In genomic region chr8:114205221-114205901, GRCm38 (mm10) we compare ENCODE assay signal across 8 mouse cellular contexts. TPM values are rescaled to one million over a fixed set of nuclear protein-coding genes. Genes with fewer than 3 reads are reported as not detected.
DNase-seq lines count a peak whose midpoint lies in the region; ATAC-seq and TF ChIP-seq lines count a peak whose summit lies in the region.

Vat1l (plus strand) TSS chr8:114205612.

- H3K36me3 ChIP-seq in lung, embryonic 15.5 days = no peaks in the 10 kb centered on the region
- H3K36me3 ChIP-seq in midbrain, postnatal 0 days (ENCODE audit: insufficient read depth, low read length) = no peaks in the 10 kb centered on the region
- no peaks in the 10 kb centered on the region for H3K36me3 ChIP-seq in kidney, adult 2 months (ENCODE audit: control insufficient read depth, insufficient read depth, low read length)

- H3K27me3 ChIP-seq in lung, embryonic 15.5 days = peaks cover 46% of the 10 kb centered on the region
- 0 out of 2 replicates have a peak, but pooled peaks cover 3% of the 10 kb centered on the region for H3K27me3 ChIP-seq in midbrain, postnatal 0 days (ENCODE audit: insufficient read depth, low read length)
- no peaks in the 10 kb centered on the region for H3K27me3 ChIP-seq in kidney, adult 2 months (replicated peaks; ENCODE audit: control insufficient read depth, insufficient read depth, low read length)

- WGBS in lung, embryonic 15.5 days = under 1% methylated on average over 39 of the region's 39 CpGs
- under 1% methylated on average over 39 of the region's 39 CpGs for WGBS in midbrain, postnatal 0 days
- whole genome bisulfite sequencing in kidney, adult 2 months = 2% methylated on average over 39 of the region's 39 CpGs

- H3K4me2 ChIP-seq in lung, embryonic 15.5 days = peak within 1 kb of the TSS; percentile 65
- peak within 1 kb of the TSS; percentile 78 for H3K4me2 ChIP-seq in midbrain, postnatal 0 days (ENCODE audit: low read depth, low read length, poor library complexity, severe bottlenecking)

- TF ChIP-seq CTCF in left cerebral cortex, adult 2 months (IDR thresholded peaks at IDR 0.05) = no peak
- no peak for TF ChIP-seq CTCF in midbrain, postnatal 0 days (IDR thresholded peaks at IDR 0.05)
- no peak for TF ChIP-seq CTCF in kidney, adult 2 months (conservative IDR thresholded peaks at IDR 0.05; ENCODE audit: insufficient read depth, insufficient read length, low read depth, low read length)

- no peak for ATAC-seq in lung, embryonic 15.5 days (ENCODE audit: borderline replicate concordance, extremely low read depth, low FRiP score, low TSS enrichment)
- peak; percentile 80; the same call in 1 of the 2 replicates for ATAC-seq in midbrain, postnatal 0 days (ENCODE audit: low FRiP score)

- intact Hi-C loops in left cerebral cortex, adult 2 months (cut with DNase I) = loop anchor here (5.0 kb wide), 3 partner anchors 118 to 162 kb away; no protein-coding TSS in a partner anchor

- H3K27ac ChIP-seq in lung, embryonic 15.5 days = no peak within 1 kb of the TSS
- H3K27ac ChIP-seq in left cerebral cortex, adult 2 months = 0 out of 2 replicates have a peak within 1 kb of the TSS, but pooled peaks have one; percentile 34
- H3K27ac ChIP-seq in midbrain, postnatal 0 days (ENCODE audit: low read depth, low read length) = peak within 1 kb of the TSS; percentile 69
- no peak within 1 kb of the TSS for H3K27ac ChIP-seq in kidney, adult 2 months (ENCODE audit: insufficient read depth, low read depth, low read length)

- no peak for TF ChIP-seq POLR2A in kidney, adult 2 months (IDR thresholded peaks at IDR 0.05; ENCODE audit: low read depth, low read length)

- no peak for DNase-seq in lung, postnatal 25 days (ENCODE audit: low spot score)
- DNase-seq in cerebellum, postnatal 14 days = peak; percentile 72 to 82
- DNase-seq in frontal cortex, postnatal 25 days (ENCODE audit: low spot score in 2 of 2) = peak; percentile 13 to 23
- peak; percentile 44 to 53 for DNase-seq in left cerebral cortex, adult 2 months (ENCODE audit: extremely low spot score in 1 of 2, low spot score in 2 of 2)
- DNase-seq in midbrain, postnatal 0 days (ENCODE audit: low spot score) = peak; percentile 76
- no peak for DNase-seq in ovary, postnatal 14 days (ENCODE audit: low spot score)
- no peak for DNase-seq in kidney, adult 2 months

- H3K4me1 ChIP-seq in lung, embryonic 15.5 days = peaks cover 8% of the 10 kb centered on the region
- H3K4me1 ChIP-seq in midbrain, postnatal 0 days (ENCODE audit: insufficient read depth, low read length) = 0 out of 2 replicates have a peak, but pooled peaks cover 7% of the 10 kb centered on the region
- no peaks in the 10 kb centered on the region for H3K4me1 ChIP-seq in kidney, adult 2 months (ENCODE audit: control insufficient read depth, insufficient read depth, low read length)

- H3K4me3 ChIP-seq in lung, embryonic 15.5 days = peak within 1 kb of the TSS; percentile 34
- peak within 1 kb of the TSS; percentile 71 for H3K4me3 ChIP-seq in left cerebral cortex, adult 2 months
- peak within 1 kb of the TSS; percentile 73 for H3K4me3 ChIP-seq in midbrain, postnatal 0 days (ENCODE audit: low read depth, low read length)
- H3K4me3 ChIP-seq in kidney, adult 2 months (ENCODE audit: insufficient read depth, low read depth, low read length) = no peak within 1 kb of the TSS

- no peak within 1 kb of the TSS for H3K9ac ChIP-seq in lung, embryonic 15.5 days
- peak within 1 kb of the TSS; percentile 79 for H3K9ac ChIP-seq in midbrain, postnatal 0 days (replicated peaks; ENCODE audit: low read length, poor library complexity, severe bottlenecking)

- no peaks in the 10 kb centered on the region for H3K9me3 ChIP-seq in lung, embryonic 15.5 days
- H3K9me3 ChIP-seq in midbrain, postnatal 0 days (ENCODE audit: low read length) = no peaks in the 10 kb centered on the region

RNA-seq across cellular contexts. Expression of gene Vat1l, which starts in this region (rescaled TPM):
- 0.62 and 0.89 TPM in 2 replicates for polyA plus RNA-seq in lung, embryonic 15.5 days (2015; fragmentation: Nextera tagmentation; extraction: Ambion mirVana)
- total RNA-seq in left cerebral cortex, adult 2 months (2021) = 10 to 100 TPM; 39.2 to 49.9 TPM
- 188 and 196 TPM in 2 replicates for total RNA-seq in midbrain, postnatal 0 days (2014; rRNA removed)
- 60.9 and 61.7 TPM in 2 replicates for polyA plus RNA-seq in midbrain, postnatal 0 days (2015; fragmentation: Nextera tagmentation; extraction: Ambion mirVana)
- polyA plus RNA-seq in kidney, adult 2 months (2012; rRNA removed) = 0.83 and 1.3 TPM in 2 replicates

Comparison
In these comparisons a context has a peak if more than half of its experiments do, and no peak if none do; other contexts are left out.
1. RNA of gene Vat1l (polyA plus RNA-seq): 60.9 to 61.7 TPM in midbrain, postnatal 0 days; 0.83 to 1.3 TPM in kidney, adult 2 months and 0.62 to 0.89 TPM in lung, embryonic 15.5 days; every median in the first group is over 10 times any median in the second.
2. H3K27ac ChIP-seq: peak in left cerebral cortex, adult 2 months (single experiment) and midbrain, postnatal 0 days (single experiment); none in lung, embryonic 15.5 days (single experiment) and kidney, adult 2 months (single experiment).
3. DNase-seq: peak in cerebellum, postnatal 14 days (2 of 2), frontal cortex, postnatal 25 days (2 of 2), left cerebral cortex, adult 2 months (2 of 2) and midbrain, postnatal 0 days (single experiment); none in lung, postnatal 25 days (single experiment), ovary, postnatal 14 days (single experiment) and kidney, adult 2 months (single experiment).